Mouse (Mus musculus): Measurements from ENCODE around the gene Tpcn1. TPM values are rescaled to one million over a fixed set of nuclear protein-coding genes. Genes with fewer than 3 reads are reported as not detected.

Tpcn1 gene
- polyA plus RNA-seq, 1 experiment from 2014 or later: 15.6 TPM

DNA sequence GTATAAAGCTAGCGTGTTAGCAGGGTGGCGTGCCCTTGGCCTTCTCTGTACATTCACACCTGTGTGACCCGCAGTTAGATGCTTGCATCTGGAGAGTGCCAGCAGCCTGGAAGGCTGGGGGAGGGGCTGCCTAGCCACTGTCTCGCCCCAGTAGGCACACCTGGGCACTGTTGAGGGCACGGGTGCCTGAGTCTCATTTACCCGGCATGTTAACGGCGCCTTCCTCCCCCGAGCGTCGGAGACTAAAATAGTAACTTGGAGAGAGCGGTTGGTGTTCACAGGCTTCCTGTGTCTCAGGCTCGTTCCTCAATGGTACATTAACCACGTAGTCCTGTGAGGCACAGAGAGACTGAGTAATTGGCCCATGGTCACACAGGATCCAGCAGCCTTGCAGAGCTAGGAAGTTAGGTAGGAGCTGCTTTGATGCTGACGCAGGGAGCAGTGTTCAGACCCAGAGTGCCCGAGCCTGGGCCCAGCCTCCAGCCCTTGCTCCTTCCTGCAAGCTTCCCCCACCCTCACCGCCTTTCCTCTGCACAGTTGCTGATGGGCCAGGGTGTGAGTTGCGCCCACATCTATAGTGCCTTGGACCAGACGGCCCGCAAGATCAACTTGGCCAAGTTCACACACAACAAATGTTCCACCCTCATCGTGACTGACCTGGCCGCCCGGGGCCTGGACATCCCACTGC is 32.7 kb upstream of the Tpcn1 start:
- peaks cover 100% of the 10 kb centered on the region for H3K36me3 ChIP-seq
- WGBS: 95% methylated on average over 23 of the region's 23 CpGs
- H3K4me1 ChIP-seq (replicated peaks): peaks cover 5% of the 10 kb centered on the region; the same call in 1 of the 2 replicates
- H3K4me2 ChIP-seq (replicated peaks): no peak overlapping the region
- no peak overlapping the region for H3K4me3 ChIP-seq (replicated peaks)
- no peaks in the 10 kb centered on the region for H3K9me3 ChIP-seq
- no peak overlapping the region for H3K27ac ChIP-seq
- H3K9ac ChIP-seq (replicated peaks): no peak overlapping the region
- ATAC-seq: peak; percentile 12; the same call in 1 of the 2 replicates
- no peaks in the 10 kb centered on the region for H3K27me3 ChIP-seq

DNA sequence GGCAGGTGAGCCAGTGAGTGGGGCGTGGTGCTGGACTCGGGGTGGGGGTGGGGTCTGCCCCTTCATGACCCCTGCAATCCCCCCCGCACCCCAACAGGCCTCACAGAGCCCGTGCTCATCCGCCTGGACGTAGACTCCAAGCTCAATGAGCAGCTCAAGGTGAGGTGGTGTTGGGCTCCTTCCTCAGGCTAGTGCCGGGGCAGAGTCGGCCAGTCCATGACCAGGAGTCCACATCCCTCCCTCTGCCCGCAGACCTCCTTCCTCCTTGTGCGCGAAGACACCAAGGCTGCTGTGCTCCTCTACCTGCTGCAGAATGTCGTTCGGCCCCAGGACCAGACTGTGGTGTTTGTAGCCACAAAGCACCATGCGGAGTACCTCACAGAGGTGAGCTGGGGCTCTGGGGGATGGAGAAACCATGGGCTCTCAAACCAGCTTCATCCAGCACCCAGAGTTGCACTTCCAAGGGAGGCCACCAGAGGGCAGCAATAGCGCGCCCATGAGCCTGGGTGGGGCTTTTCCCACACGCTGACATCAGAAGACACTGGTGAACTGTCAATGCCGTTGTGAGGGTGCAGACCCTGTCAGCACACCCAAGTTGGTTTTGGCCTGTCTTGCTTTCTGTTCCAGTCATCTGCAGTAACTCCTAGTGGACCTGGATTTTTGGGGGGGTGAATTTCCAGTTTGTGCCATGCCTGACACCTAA is 32.1 kb upstream of the Tpcn1 start:
- no peak overlapping the region for H3K4me3 ChIP-seq (replicated peaks)
- no peaks in the 10 kb centered on the region for H3K9me3 ChIP-seq
- H3K36me3 ChIP-seq: peaks cover 100% of the 10 kb centered on the region
- H3K4me1 ChIP-seq (replicated peaks): peaks cover 5% of the 10 kb centered on the region; the same call in 1 of the 2 replicates
- WGBS: 72% methylated on average over 18 of the region's 18 CpGs
- H3K27ac ChIP-seq: no peak overlapping the region
- H3K9ac ChIP-seq (replicated peaks): no peak overlapping the region
- peak; percentile 41; the same call in 1 of the 2 replicates for ATAC-seq
- H3K4me2 ChIP-seq (replicated peaks): no peak overlapping the region
- H3K27me3 ChIP-seq: no peaks in the 10 kb centered on the region

- Histone ChIP-seq H3K4me3 (replicated peaks) (no peak overlapping the region), H3K4me2 (replicated peaks) (no peak overlapping the region), H3K9ac (replicated peaks) (no peak overlapping the region), H3K27me3 (no peaks in the 10 kb centered on the region), H3K9me3 (no peaks in the 10 kb centered on the region), H3K4me1 (replicated peaks) (peaks cover 10% of the 10 kb centered on the region; the same call in 1 of the 2 replicates), H3K36me3 (peaks cover 89% of the 10 kb centered on the region), H3K27ac (no peak overlapping the region)
- ATAC-seq: no peak
- 13% methylated on average over 5 of the region's 5 CpGs for WGBS
Observed at GRCm38 (mm10) chr5:120619201-120619600, 30.7 kb upstream of the Tpcn1 start.

DNA sequence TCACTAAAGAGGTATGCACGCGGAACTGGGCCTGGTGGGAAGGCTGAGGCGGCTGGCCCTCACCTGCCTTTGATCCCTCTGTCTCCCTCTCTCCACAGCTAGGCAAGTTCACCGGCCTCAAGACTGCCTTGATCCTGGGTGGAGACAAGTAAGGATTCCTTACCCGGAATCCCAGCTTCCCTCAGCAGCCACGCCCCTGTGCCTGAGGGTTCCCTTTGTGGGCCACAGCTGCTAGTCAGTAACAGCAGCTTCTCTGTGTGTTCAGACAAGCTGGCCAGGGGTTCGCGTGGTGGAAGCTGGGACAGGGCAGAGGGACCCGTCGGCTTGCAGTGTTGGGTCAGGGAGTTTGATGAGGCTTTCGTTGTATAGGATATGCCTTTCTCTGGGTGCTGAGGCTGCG is 30.3 kb upstream of the Tpcn1 start:
- Histone ChIP-seq H3K36me3 (peaks cover 84% of the 10 kb centered on the region), H3K27me3 (no peaks in the 10 kb centered on the region), H3K9ac (replicated peaks) (no peak overlapping the region), H3K4me1 (replicated peaks) (peaks cover 15% of the 10 kb centered on the region), H3K4me2 (replicated peaks) (no peak overlapping the region), H3K27ac (no peak overlapping the region), H3K4me3 (replicated peaks) (no peak overlapping the region), H3K9me3 (no peaks in the 10 kb centered on the region)
- no peak for ATAC-seq
- WGBS: 88% methylated on average over 12 of the region's 12 CpGs

- peaks cover 56% of the 10 kb centered on the region for H3K36me3 ChIP-seq
- H3K9me3 ChIP-seq: no peaks in the 10 kb centered on the region
- no peak overlapping the region for H3K4me2 ChIP-seq (replicated peaks)
- no peak overlapping the region for H3K4me3 ChIP-seq (replicated peaks)
- no peaks in the 10 kb centered on the region for H3K27me3 ChIP-seq
- no peak for ATAC-seq
- H3K9ac ChIP-seq (replicated peaks): no peak overlapping the region
- H3K4me1 ChIP-seq (replicated peaks): peaks cover 23% of the 10 kb centered on the region
- 96% methylated on average over 4 of the region's 4 CpGs for WGBS
- H3K27ac ChIP-seq: no peak overlapping the region
Observed at GRCm38 (mm10) chr5:120615903-120616302, 27.4 kb upstream of the Tpcn1 start.

DNA sequence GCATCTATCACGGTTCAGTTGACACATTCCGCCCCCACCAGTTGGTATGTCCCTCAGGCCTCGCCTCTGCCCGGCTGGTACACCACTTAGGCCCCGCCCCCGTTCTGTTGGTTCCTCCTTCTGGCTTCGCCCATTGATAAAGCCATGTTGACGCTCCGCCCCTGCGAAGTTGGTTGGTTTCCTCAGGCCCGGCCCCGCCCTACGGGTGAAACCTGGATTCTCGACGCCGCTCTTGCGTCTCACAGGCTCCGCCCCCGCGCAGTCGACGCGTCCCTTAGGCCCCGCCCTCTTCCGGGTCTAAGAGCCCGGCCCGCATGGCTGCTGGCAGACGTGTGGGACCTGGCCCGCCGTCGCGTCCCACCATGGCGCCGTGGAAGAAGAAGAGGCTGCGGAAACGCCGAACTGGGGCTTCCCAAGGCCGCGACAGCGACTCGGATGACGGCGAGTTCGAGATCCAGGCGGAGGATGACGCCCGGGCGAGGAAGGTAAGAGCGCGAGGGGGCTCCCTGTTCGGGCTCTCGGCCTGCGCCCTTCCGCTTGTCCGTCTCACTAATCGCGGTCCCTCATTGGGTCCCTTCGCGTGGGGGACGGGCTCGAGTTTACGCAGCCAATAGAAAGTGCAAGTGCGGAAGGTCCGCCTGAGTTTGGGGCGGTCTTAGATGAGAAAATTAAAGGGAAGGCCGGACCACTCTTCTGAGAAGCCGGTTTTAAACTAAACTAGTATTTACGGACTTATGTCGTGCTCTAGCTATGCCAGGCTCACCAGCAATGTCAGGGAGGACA is 24.5 kb upstream of the Tpcn1 start:
- peak overlapping the region; percentile 72 for H3K9ac ChIP-seq (replicated peaks)
- H3K36me3 ChIP-seq: peaks cover 40% of the 10 kb centered on the region
- WGBS: under 1% methylated on average over 69 of the region's 69 CpGs
- peak overlapping the region; percentile 87 for H3K27ac ChIP-seq
- peaks cover 34% of the 10 kb centered on the region for H3K4me1 ChIP-seq (replicated peaks)
- H3K4me2 ChIP-seq (replicated peaks): peak overlapping the region; percentile 87
- H3K4me3 ChIP-seq (replicated peaks): peak overlapping the region; percentile 70
- H3K9me3 ChIP-seq: no peaks in the 10 kb centered on the region
- no peaks in the 10 kb centered on the region for H3K27me3 ChIP-seq
- peak; percentile 93 for ATAC-seq

DNA sequence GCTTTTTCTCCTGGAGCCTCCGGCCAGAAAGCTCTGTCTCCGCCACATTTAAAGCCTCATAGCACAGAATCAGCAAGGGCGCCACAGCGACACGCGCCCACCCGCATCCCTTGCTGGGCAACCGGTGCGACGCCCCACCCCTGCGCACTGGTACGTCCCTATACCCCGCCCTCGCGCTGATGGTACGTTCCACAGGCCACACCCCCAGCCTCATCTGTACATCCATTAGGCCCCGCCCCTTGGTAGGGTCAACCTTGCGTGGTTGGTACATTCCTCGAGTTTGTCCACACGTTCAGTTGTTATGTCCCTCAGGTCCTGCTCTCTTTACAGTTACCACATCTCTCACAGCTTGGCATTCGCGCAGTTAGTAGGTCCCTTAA is 24.0 kb upstream of the Tpcn1 start, which contains the start of the genes Rita1 and Ddx54:
Rita1 (minus strand) TSS at position 148 of the 380 bp plus-strand sequence.
Ddx54 (plus strand) TSS at position 298 of the 380 bp plus-strand sequence.
- Histone ChIP-seq H3K27me3 (no peaks in the 10 kb centered on the region), H3K27ac (peak within 1 kb of the TSS; percentile 87), H3K36me3 (peaks cover 37% of the 10 kb centered on the region), H3K9ac (replicated peaks) (peak within 1 kb of the TSS; percentile 72), H3K4me1 (replicated peaks) (peaks cover 34% of the 10 kb centered on the region), H3K4me2 (replicated peaks) (peak within 1 kb of the TSS; percentile 87), H3K9me3 (no peaks in the 10 kb centered on the region), H3K4me3 (replicated peaks) (peak within 1 kb of the TSS; percentile 70)
- WGBS: under 1% methylated on average over 22 of the region's 22 CpGs
- ATAC-seq: peak; percentile 73

GRCm38 (mm10) chr5:120611416-120611815 is 22.9 kb upstream of the Tpcn1 start:
- Histone ChIP-seq H3K9ac (replicated peaks) (peak overlapping the region; percentile 71), H3K4me2 (replicated peaks) (peak overlapping the region; percentile 87), H3K4me1 (replicated peaks) (peaks cover 34% of the 10 kb centered on the region), H3K4me3 (replicated peaks) (peak overlapping the region; percentile 70), H3K36me3 (peaks cover 27% of the 10 kb centered on the region), H3K27me3 (no peaks in the 10 kb centered on the region), H3K9me3 (no peaks in the 10 kb centered on the region), H3K27ac (no peak overlapping the region; the same call in 1 of the 2 replicates)
- no peak for ATAC-seq
- 59% methylated on average over 8 of the region's 8 CpGs for WGBS

DNA sequence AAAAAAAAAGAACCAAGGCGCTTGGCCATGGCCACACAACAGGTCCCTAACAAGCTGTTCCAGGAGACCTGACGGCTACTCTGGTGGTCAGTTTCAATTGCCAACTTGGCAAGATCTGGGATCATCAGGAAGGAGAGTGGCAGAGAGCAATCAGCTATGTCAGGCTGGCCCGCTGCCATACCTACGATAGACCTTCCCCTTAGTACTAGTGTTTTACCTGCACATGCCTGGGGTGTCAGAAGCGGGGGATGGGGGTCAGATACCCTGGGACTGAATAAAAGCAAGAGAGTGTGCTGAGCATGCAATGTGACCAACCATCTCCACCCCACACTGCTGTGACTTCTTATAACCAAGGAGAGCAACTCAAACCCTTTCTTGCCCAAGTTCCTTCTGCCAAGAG is 22.4 kb upstream of the Tpcn1 start:
- Histone ChIP-seq H3K9ac (replicated peaks) (peak overlapping the region; percentile 71), H3K4me3 (replicated peaks) (peak overlapping the region; percentile 70; the same call in 1 of the 2 replicates), H3K9me3 (no peaks in the 10 kb centered on the region), H3K27me3 (no peaks in the 10 kb centered on the region), H3K4me1 (replicated peaks) (peaks cover 34% of the 10 kb centered on the region), H3K36me3 (peaks cover 22% of the 10 kb centered on the region), H3K27ac (no peak overlapping the region), H3K4me2 (replicated peaks) (peak overlapping the region; percentile 87)
- ATAC-seq: no peak
- WGBS: 97% methylated on average over 5 of the region's 5 CpGs

DNA sequence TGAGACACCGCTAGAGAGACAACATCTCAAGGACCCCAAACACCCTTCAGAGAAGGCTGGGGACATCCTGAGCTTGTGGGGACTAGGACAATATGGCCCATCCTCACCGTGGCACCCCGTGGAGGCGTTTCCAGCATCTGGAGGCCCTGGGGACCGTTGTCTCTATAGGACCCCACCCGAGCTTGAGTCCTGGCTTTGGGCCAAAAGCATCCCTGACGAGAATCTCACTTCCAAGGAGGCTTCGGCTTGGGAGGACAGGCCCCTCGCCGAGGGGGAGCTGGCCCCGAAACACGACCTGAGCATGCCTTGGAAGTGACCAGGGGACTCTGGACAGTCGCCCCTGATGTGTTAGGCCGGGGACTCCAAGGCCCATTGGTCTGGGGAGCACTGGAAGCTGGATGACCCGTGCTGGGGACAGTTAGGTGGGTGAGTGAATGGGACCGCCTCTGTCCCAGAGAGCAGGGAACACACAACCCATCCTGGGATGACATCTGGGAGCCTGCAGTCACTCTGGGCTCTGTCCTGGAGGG is 20.8 kb upstream of the Tpcn1 start:
- Histone ChIP-seq H3K36me3 (peaks cover 17% of the 10 kb centered on the region; the same call in 1 of the 2 replicates), H3K27me3 (no peaks in the 10 kb centered on the region)
- 89% methylated on average over 16 of the region's 16 CpGs for WGBS

DNA sequence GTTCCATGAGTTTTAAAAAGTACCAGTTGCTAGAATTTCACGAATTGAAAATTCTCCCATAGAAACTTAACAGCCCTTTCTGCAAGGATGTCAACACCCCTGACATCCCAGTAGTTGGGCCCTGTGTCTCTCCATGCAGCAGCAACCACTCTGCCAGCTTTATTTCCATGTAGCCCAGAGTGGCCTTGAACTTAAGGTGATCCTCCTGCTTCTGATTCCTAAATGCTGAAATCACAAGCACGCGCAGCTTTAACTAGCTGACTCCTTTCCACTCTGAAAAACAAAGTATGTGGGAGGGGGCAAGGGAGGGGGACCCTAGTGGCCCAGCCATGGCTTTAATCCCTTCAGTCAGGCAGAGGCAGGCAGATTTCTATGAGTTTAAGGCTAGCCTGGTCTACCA is 18.9 kb upstream of the Tpcn1 start:
- H3K9me3 ChIP-seq: no peaks in the 10 kb centered on the region
- ATAC-seq: no peak
- no peak overlapping the region for H3K4me3 ChIP-seq (replicated peaks)
- H3K27me3 ChIP-seq: no peaks in the 10 kb centered on the region
- H3K27ac ChIP-seq: no peak overlapping the region
- no peak overlapping the region for H3K9ac ChIP-seq (replicated peaks)
- peaks cover 17% of the 10 kb centered on the region; the same call in 1 of the 2 replicates for H3K36me3 ChIP-seq
- H3K4me2 ChIP-seq (replicated peaks): no peak overlapping the region
- H3K4me1 ChIP-seq (replicated peaks): peaks cover 28% of the 10 kb centered on the region
- WGBS: 81% methylated on average over 3 of the region's 3 CpGs

More for the DNA sequence above, 20.8 kb upstream of the Tpcn1 start:
- peaks cover 35% of the 10 kb centered on the region for H3K4me1 ChIP-seq (replicated peaks)
- peak overlapping the region; percentile 39 for H3K9ac ChIP-seq (replicated peaks)
- H3K9me3 ChIP-seq: no peaks in the 10 kb centered on the region
- no peak overlapping the region for H3K4me2 ChIP-seq (replicated peaks)
- H3K27ac ChIP-seq: no peak overlapping the region
- no peak overlapping the region for H3K4me3 ChIP-seq (replicated peaks)
- ATAC-seq: no peak
